Comparison of ENCODE assay signal across 9 mouse cellular contexts in the genomic region with DNA sequence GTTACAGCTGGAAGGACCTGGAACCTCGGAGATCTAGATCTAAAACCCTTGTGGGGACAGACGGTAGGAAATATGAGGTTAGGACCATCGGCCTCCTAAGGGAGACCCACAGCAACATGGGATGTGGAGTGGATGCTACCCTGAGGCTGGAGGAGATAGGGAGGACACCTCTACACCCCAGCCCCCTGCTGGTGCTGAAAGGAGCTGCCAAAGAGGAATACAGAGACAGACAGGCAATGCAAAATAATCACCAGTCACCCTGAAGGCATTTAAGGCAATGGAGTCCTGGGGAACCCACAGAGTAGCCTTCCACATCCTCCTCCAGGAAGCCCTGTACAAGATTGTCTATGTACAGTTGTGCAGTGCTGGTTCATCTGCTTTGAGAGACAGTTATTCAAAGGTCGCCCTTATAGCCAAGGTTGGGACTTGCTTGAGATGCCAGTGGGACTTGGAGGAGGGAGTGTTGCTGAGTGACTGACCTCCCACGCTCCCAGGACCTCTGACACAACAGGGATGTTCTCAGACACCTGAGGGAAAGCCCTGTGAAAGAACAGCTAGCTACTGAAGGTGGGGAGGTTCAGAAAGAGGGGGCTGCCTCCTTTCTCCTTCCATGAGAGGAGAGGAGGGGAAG. TPM values are rescaled to one million over a fixed set of nuclear protein-coding genes. Genes with fewer than 3 reads are reported as not detected.
A peak's percentile ranks its signal among the peaks of the same experiment; 100 is the strongest.
DNase-seq lines count a peak whose midpoint lies in the region; ATAC-seq and TF ChIP-seq lines count a peak whose summit lies in the region.
"Had no signal": no experiment of that assay in that cellular context is flagged by ENCODE, and none has a peak within 500 bp of the region (broad histone marks: within the 10 kb centered on the region; RNA-seq: fewer than 3 reads in every experiment).

No protein-coding gene starts in this region.

- no peak overlapping the region for H3K4me3 ChIP-seq in intestine, postnatal 0 days (ENCODE audit: low read depth, low read length)
- no peak overlapping the region for H3K4me3 ChIP-seq in intestine, embryonic 15.5 days (replicated peaks)
- H3K4me3 ChIP-seq in C2C12 (ENCODE audit: insufficient read depth, poor library complexity, severe bottlenecking), result no peak overlapping the region
- no peak overlapping the region for H3K4me3 ChIP-seq in hindbrain, embryonic 11.5 days (ENCODE audit: low read depth, low read length)

- H3K9me3 ChIP-seq in intestine, postnatal 0 days (ENCODE audit: control insufficient read depth), result no peaks in the 10 kb centered on the region
- no peaks in the 10 kb centered on the region for H3K9me3 ChIP-seq in intestine, embryonic 15.5 days
- H3K9me3 ChIP-seq in hindbrain, embryonic 11.5 days (ENCODE audit: control insufficient read depth, low read length), result no peaks in the 10 kb centered on the region

- H3K4me1 ChIP-seq in intestine, postnatal 0 days (replicated peaks; ENCODE audit: control insufficient read depth, insufficient read depth, low read length), result no peaks in the 10 kb centered on the region
- no peaks in the 10 kb centered on the region for H3K4me1 ChIP-seq in intestine, embryonic 15.5 days (replicated peaks)
- H3K4me1 ChIP-seq in hindbrain, embryonic 11.5 days (replicated peaks; ENCODE audit: control insufficient read depth, insufficient read depth, low read length), result no peaks in the 10 kb centered on the region

- H3ac ChIP-seq in C2C12 (ENCODE audit: control insufficient read depth, insufficient read length, low read depth), result no peak overlapping the region

- no peaks in the 10 kb centered on the region for H3K27me3 ChIP-seq in intestine, postnatal 0 days (replicated peaks; ENCODE audit: control insufficient read depth, insufficient read depth, low read length)
- H3K27me3 ChIP-seq in intestine, embryonic 15.5 days (replicated peaks), result no peaks in the 10 kb centered on the region
- H3K27me3 ChIP-seq in C2C12 (ENCODE audit: control insufficient read depth, insufficient read depth, insufficient read length), result peaks cover 38% of the 10 kb centered on the region
- H3K27me3 ChIP-seq in hindbrain, embryonic 11.5 days (ENCODE audit: control insufficient read depth, insufficient read depth, low read length), result no peaks in the 10 kb centered on the region

- H3K4me2 ChIP-seq in intestine, postnatal 0 days (replicated peaks; ENCODE audit: low read depth), result no peak overlapping the region
- no peak overlapping the region for H3K4me2 ChIP-seq in intestine, embryonic 15.5 days (replicated peaks)
- H3K4me2 ChIP-seq in hindbrain, embryonic 11.5 days (replicated peaks; ENCODE audit: low read depth, low read length), result no peak overlapping the region

- H3K27ac ChIP-seq in intestine, postnatal 0 days (ENCODE audit: low read depth, low read length), result no peak overlapping the region
- H3K27ac ChIP-seq in intestine, embryonic 15.5 days, result no peak overlapping the region
- no peak overlapping the region for H3K27ac ChIP-seq in hindbrain, embryonic 11.5 days (ENCODE audit: low read depth, low read length)

- no peaks in the 10 kb centered on the region for H3K36me3 ChIP-seq in intestine, postnatal 0 days (ENCODE audit: control insufficient read depth, insufficient read depth)
- H3K36me3 ChIP-seq in intestine, embryonic 15.5 days, result no peaks in the 10 kb centered on the region
- H3K36me3 ChIP-seq in C2C12 (ENCODE audit: control insufficient read depth, insufficient read depth), result no peaks in the 10 kb centered on the region
- H3K36me3 ChIP-seq in hindbrain, embryonic 11.5 days (ENCODE audit: control insufficient read depth, insufficient read depth, low read length), result no peaks in the 10 kb centered on the region

- no peak overlapping the region for H3K9ac ChIP-seq in intestine, postnatal 0 days (ENCODE audit: low read depth, low read length)
- H3K9ac ChIP-seq in intestine, embryonic 15.5 days, result no peak overlapping the region
- no peak overlapping the region for H3K9ac ChIP-seq in hindbrain, embryonic 11.5 days (ENCODE audit: low read depth, low read length)

- peak; percentile 63 for DNase-seq in ZHBTc4 (ENCODE audit: low read depth, low spot score)
- DNase-seq in hindbrain, embryonic 11.5 days (ENCODE audit: low spot score), result peak; percentile 50
- no peak for DNase-seq in cerebellum, postnatal 25 days
- no peak for DNase-seq in urinary bladder, postnatal 10 days (ENCODE audit: low spot score)

- 70% methylated on average over 5 of the region's 5 CpGs for WGBS in intestine, postnatal 0 days
- 76% methylated on average over 5 of the region's 5 CpGs for WGBS in intestine, embryonic 15.5 days
- WGBS in hindbrain, embryonic 11.5 days, result 71% methylated on average over 5 of the region's 5 CpGs

- no peak for ATAC-seq in intestine, postnatal 0 days
- no peak; the same call in 1 of the 2 replicates for ATAC-seq in intestine, embryonic 15.5 days
- ATAC-seq in hindbrain, embryonic 11.5 days (ENCODE audit: low FRiP score), result no peak
- 0 out of 2 replicates have a peak, but pooled peaks have one; percentile 44 for ATAC-seq in megakaryocyte-erythroid progenitor cell, adult 5-6 weeks (replicated peaks; ENCODE audit: low FRiP score, low TSS enrichment, poor library complexity, severe bottlenecking)

- no peaks in the 10 kb centered on the region for H3K79me2 ChIP-seq in C2C12 (ENCODE audit: control insufficient read depth, insufficient read depth)

- peak; percentile 71 for TF ChIP-seq CTCF in intestine, postnatal 0 days (IDR thresholded peaks at IDR 0.05; ENCODE audit: low read depth)
- peak; percentile 17 for TF ChIP-seq CTCF in C2C12 (IDR thresholded peaks at IDR 0.05; ENCODE audit: control insufficient read depth, insufficient read depth, insufficient read length)

- no peaks in the 10 kb centered on the region for H3K79me3 ChIP-seq in C2C12 (ENCODE audit: low read depth)

TF ChIP-seq in C2C12, 6 proteins besides CTCF, POLR2A, EP300 and RAD21:
- no peak for TF ChIP-seq MAX (IDR thresholded peaks at IDR 0.05)
- no peak for TF ChIP-seq MYOD1 (IDR thresholded peaks at IDR 0.05; ENCODE audit: control insufficient read depth, insufficient read length, low read depth)
- TF ChIP-seq CEBPB (IDR thresholded peaks at IDR 0.05; ENCODE audit: low read depth), result no peak
- TF ChIP-seq FOSL1 (IDR thresholded peaks at IDR 0.05; ENCODE audit: insufficient read depth, low read length, poor library complexity, severe bottlenecking), result no peak
- no peak for TF ChIP-seq MYOG (IDR thresholded peaks at IDR 0.05; ENCODE audit: control insufficient read depth, extremely low read depth, insufficient read length)
- TF ChIP-seq USF1 (IDR thresholded peaks at IDR 0.05; ENCODE audit: low read depth), result no peak

RNA-seq across cellular contexts. Expression of a gene that starts 14.1 kb away (rescaled TPM):
- not detected in 2 replicates for polyA plus RNA-seq in intestine, postnatal 0 days (2015; fragmentation: Nextera tagmentation; extraction: Ambion mirVana)
- not detected in 2 replicates for polyA plus RNA-seq in intestine, embryonic 15.5 days (2015; fragmentation: Nextera tagmentation; extraction: Ambion mirVana)
- not detected for polyA plus RNA-seq in C2C12 (2012; fragmentation: generic; extraction: Trizol)
- polyA plus RNA-seq in hindbrain, embryonic 11.5 days (2014; fragmentation: Nextera tagmentation; extraction: Ambion mirVana), result 0.10 TPM in 1 of 2 replicates, not detected in the other
- total RNA-seq in megakaryocyte-erythroid progenitor cell, adult 5-6 weeks (2014; fragmentation: Nextera tagmentation), result not detected in 2 replicates
- total RNA-seq in megakaryocyte-erythroid progenitor cell, adult 5-6 weeks (2017), result not detected in 2 replicates
- polyA plus RNA-seq: liver, embryonic 16.5 days had no signal

RNA-seq across cellular contexts. Expression of a gene that starts 29.3 kb away (rescaled TPM):
- not detected in 2 replicates for polyA plus RNA-seq in intestine, postnatal 0 days (2015; fragmentation: Nextera tagmentation; extraction: Ambion mirVana)
- polyA plus RNA-seq in intestine, embryonic 15.5 days (2015; fragmentation: Nextera tagmentation; extraction: Ambion mirVana), result not detected in 2 replicates
- not detected for polyA plus RNA-seq in C2C12 (2012; fragmentation: generic; extraction: Trizol)
- not detected in 2 replicates for polyA plus RNA-seq in hindbrain, embryonic 11.5 days (2014; fragmentation: Nextera tagmentation; extraction: Ambion mirVana)
- not detected in 2 replicates for total RNA-seq in megakaryocyte-erythroid progenitor cell, adult 5-6 weeks (2014; fragmentation: Nextera tagmentation)
- not detected in 2 replicates for total RNA-seq in megakaryocyte-erythroid progenitor cell, adult 5-6 weeks (2017)
- polyA plus RNA-seq: liver, embryonic 16.5 days had no signal

RNA-seq across cellular contexts. Expression of a gene that starts 30.0 kb away (rescaled TPM):
- not detected in 2 replicates for polyA plus RNA-seq in intestine, postnatal 0 days (2015; fragmentation: Nextera tagmentation; extraction: Ambion mirVana)
- not detected in 2 replicates for polyA plus RNA-seq in intestine, embryonic 15.5 days (2015; fragmentation: Nextera tagmentation; extraction: Ambion mirVana)
- not detected for polyA plus RNA-seq in C2C12 (2012; fragmentation: generic; extraction: Trizol)
- 0.08 and 0.24 TPM in 2 replicates for polyA plus RNA-seq in hindbrain, embryonic 11.5 days (2014; fragmentation: Nextera tagmentation; extraction: Ambion mirVana)
- not detected in 2 replicates for total RNA-seq in megakaryocyte-erythroid progenitor cell, adult 5-6 weeks (2014; fragmentation: Nextera tagmentation)
- not detected in 2 replicates for total RNA-seq in megakaryocyte-erythroid progenitor cell, adult 5-6 weeks (2017)
- polyA plus RNA-seq: liver, embryonic 16.5 days had no signal

RNA-seq across cellular contexts. Expression of a gene that starts 45.8 kb away (rescaled TPM):
- not detected in 2 replicates for polyA plus RNA-seq in intestine, postnatal 0 days (2015; fragmentation: Nextera tagmentation; extraction: Ambion mirVana)
- polyA plus RNA-seq in intestine, embryonic 15.5 days (2015; fragmentation: Nextera tagmentation; extraction: Ambion mirVana), result not detected in 2 replicates
- not detected for polyA plus RNA-seq in C2C12 (2012; fragmentation: generic; extraction: Trizol)
- polyA plus RNA-seq in hindbrain, embryonic 11.5 days (2014; fragmentation: Nextera tagmentation; extraction: Ambion mirVana), result not detected in 2 replicates
- not detected in 2 replicates for total RNA-seq in megakaryocyte-erythroid progenitor cell, adult 5-6 weeks (2014; fragmentation: Nextera tagmentation)
- not detected in 2 replicates for total RNA-seq in megakaryocyte-erythroid progenitor cell, adult 5-6 weeks (2017)
- polyA plus RNA-seq: liver, embryonic 16.5 days had no signal

RNA-seq across cellular contexts. Expression of a gene that starts 59.5 kb away (rescaled TPM):
- polyA plus RNA-seq in intestine, postnatal 0 days (2015; fragmentation: Nextera tagmentation; extraction: Ambion mirVana), result 0.08 TPM in 1 of 2 replicates, not detected in the other
- 0.25 and 0.87 TPM in 2 replicates for polyA plus RNA-seq in intestine, embryonic 15.5 days (2015; fragmentation: Nextera tagmentation; extraction: Ambion mirVana)
- polyA plus RNA-seq in C2C12 (2012; fragmentation: generic; extraction: Trizol), result 0.02 TPM
- polyA plus RNA-seq in hindbrain, embryonic 11.5 days (2014; fragmentation: Nextera tagmentation; extraction: Ambion mirVana), result 1.8 and 1.9 TPM in 2 replicates
- total RNA-seq in megakaryocyte-erythroid progenitor cell, adult 5-6 weeks (2014; fragmentation: Nextera tagmentation), result not detected in 2 replicates
- total RNA-seq in megakaryocyte-erythroid progenitor cell, adult 5-6 weeks (2017), result not detected in 2 replicates

Comparison
In these comparisons a context has a peak if more than half of its experiments do, and no peak if none do; other contexts are left out.
1. DNase-seq: peak in ZHBTc4 (single experiment) and hindbrain, embryonic 11.5 days (single experiment); none in cerebellum, postnatal 25 days (0 of 2) and urinary bladder, postnatal 10 days (single experiment).